Mouse (Mus musculus): Measurements from ENCODE around the gene Olfr582.

- no peak for TF ChIP-seq CTCF (IDR thresholded peaks at IDR 0.05; ENCODE audit: insufficient read depth, low read length)
- no peak for TF ChIP-seq POLR2A (IDR thresholded peaks at IDR 0.05; ENCODE audit: borderline replicate concordance, extremely low read depth, low read depth, low read length)
Observed at GRCm38 (mm10) chr7:103051000-103051399, 13.2 kb downstream of the Olfr582 start, which contains the start of gene Olfr583.

Data from lung, adult 2 months (tissue).